Mouse (Mus musculus) megakaryocyte, embryonic 14.5 days (primary cell): ENCODE results near the gene Plet1. TPM values are rescaled to one million over a fixed set of nuclear protein-coding genes. Genes with fewer than 3 reads are reported as not detected.
A peak's percentile ranks its signal among the peaks of the same experiment; 100 is the strongest.

ENCODE experiments used
- H3K27me3 ChIP-seq: replicated peaks from 2 replicates; pipeline ENCODE3; 2012; ENCODE audit warnings: inconsistent platforms
- H3K36me3 ChIP-seq: replicated peaks from 2 replicates; pipeline ENCODE3; 2012; ENCODE audit warnings: low read length, inconsistent platforms, mixed read lengths
- H3K4me1 ChIP-seq: 2 replicates; pipeline ENCODE4 v1.6.1; 2012; ENCODE audit warnings: inconsistent platforms
- H3K4me3 ChIP-seq: replicated peaks from 2 replicates; pipeline ENCODE3; 2012; ENCODE audit warnings: moderate library complexity, mild to moderate bottlenecking, inconsistent platforms
- H3K9me3 ChIP-seq: 2 replicates; pipeline ENCODE4 v1.6.1; 2012; ENCODE audit warnings: inconsistent platforms
- FLI1 ChIP-seq: IDR thresholded peaks from 2 replicates; pipeline ENCODE4 v1.6.1; 2012; ENCODE audit warnings: low read length, inconsistent platforms, mixed read lengths
- GATA1 ChIP-seq: IDR thresholded peaks from 3 replicates; pipeline ENCODE4 v1.6.1; 2012; ENCODE audit warnings: mixed read lengths, low read length, inconsistent platforms, borderline replicate concordance
- polyA plus RNA-seq: library from polyadenylated mRNA; stranded (reverse); fragments of >175 nt; gene quantifications from 2 replicates; pipeline ENCODE4 v1.2.3, GENCODE M21; 2012; ENCODE audit warnings: low replicate concordance; ENCODE audit not compliant: insufficient read depth

Plet1 gene
- polyA plus RNA-seq, 1 experiment = not detected

- TF ChIP-seq GATA1 (no peak), FLI1 (no peak)
- Histone ChIP-seq H3K4me3 (no peak overlapping the region), H3K9me3 (no peaks in the 10 kb centered on the region), H3K36me3 (no peaks in the 10 kb centered on the region), H3K27me3 (no peaks in the 10 kb centered on the region), H3K4me1 (peaks cover 28% of the 10 kb centered on the region)
Measured at GRCm38 (mm10) chr9:50491531-50492045, 2.7 kb upstream of the Plet1 start.

- no peaks in the 10 kb centered on the region for H3K27me3 ChIP-seq
- peaks cover 35% of the 10 kb centered on the region for H3K4me1 ChIP-seq
- H3K36me3 ChIP-seq = no peaks in the 10 kb centered on the region
- no peak overlapping the region for H3K4me3 ChIP-seq
- H3K9me3 ChIP-seq = no peaks in the 10 kb centered on the region
- no peak for TF ChIP-seq FLI1
- TF ChIP-seq GATA1 = no peak
Measured at GRCm38 (mm10) chr9:50493777-50494176, 548 bp upstream of the Plet1 start.

- no peaks in the 10 kb centered on the region for H3K36me3 ChIP-seq
- peak overlapping the region; percentile 56 for H3K4me3 ChIP-seq
Measured at GRCm38 (mm10) chr9:50495405-50496150, 1.3 kb downstream of the Plet1 start.

GRCm38 (mm10) chr9:50496151-50496505 is 1.8 kb downstream of the Plet1 start:
- Histone ChIP-seq H3K27me3 (peaks cover 3% of the 10 kb centered on the region), H3K36me3 (no peaks in the 10 kb centered on the region), H3K9me3 (no peaks in the 10 kb centered on the region), H3K4me1 (peaks cover 49% of the 10 kb centered on the region), H3K4me3 (peak overlapping the region; percentile 56)
- no peak for TF ChIP-seq GATA1
- no peak for TF ChIP-seq FLI1

More at GRCm38 (mm10) chr9:50495405-50496150, 1.3 kb downstream of the Plet1 start:
- Histone ChIP-seq H3K9me3 (no peaks in the 10 kb centered on the region), H3K27me3 (peaks cover 3% of the 10 kb centered on the region), H3K4me1 (peaks cover 43% of the 10 kb centered on the region)
- no peak for TF ChIP-seq FLI1
- no peak for TF ChIP-seq GATA1

GRCm38 (mm10) chr9:50496546-50496945 is 2.2 kb downstream of the Plet1 start:
- H3K4me3 ChIP-seq = no peak overlapping the region
- H3K27me3 ChIP-seq = peaks cover 3% of the 10 kb centered on the region
- peaks cover 49% of the 10 kb centered on the region for H3K4me1 ChIP-seq
- H3K9me3 ChIP-seq = no peaks in the 10 kb centered on the region
- TF ChIP-seq FLI1 = no peak
- TF ChIP-seq GATA1 = no peak
- H3K36me3 ChIP-seq = no peaks in the 10 kb centered on the region

- no peaks in the 10 kb centered on the region for H3K36me3 ChIP-seq
- H3K4me1 ChIP-seq = peaks cover 49% of the 10 kb centered on the region
- no peak overlapping the region for H3K4me3 ChIP-seq
- TF ChIP-seq GATA1 (no peak), FLI1 (no peak)
- peaks cover 3% of the 10 kb centered on the region for H3K27me3 ChIP-seq
- no peaks in the 10 kb centered on the region for H3K9me3 ChIP-seq
Measured at GRCm38 (mm10) chr9:50497076-50497475, 2.8 kb downstream of the Plet1 start.

GRCm38 (mm10) chr9:50497536-50497935 is 3.2 kb downstream of the Plet1 start:
- TF ChIP-seq FLI1 = no peak

GRCm38 (mm10) chr9:50498815-50499214 is 4.5 kb downstream of the Plet1 start:
- H3K4me3 ChIP-seq = peak overlapping the region; percentile 21
- TF ChIP-seq FLI1 (no peak), GATA1 (no peak)

More at GRCm38 (mm10) chr9:50497536-50497935, 3.2 kb downstream of the Plet1 start:
- Histone ChIP-seq H3K27me3 (peaks cover 3% of the 10 kb centered on the region), H3K4me1 (peaks cover 49% of the 10 kb centered on the region), H3K4me3 (no peak overlapping the region), H3K9me3 (no peaks in the 10 kb centered on the region), H3K36me3 (no peaks in the 10 kb centered on the region)

GRCm38 (mm10) chr9:50499781-50500180 is 5.5 kb downstream of the Plet1 start:
- TF ChIP-seq GATA1 = no peak
- no peak for TF ChIP-seq FLI1
- Histone ChIP-seq H3K36me3 (no peaks in the 10 kb centered on the region), H3K27me3 (peaks cover 6% of the 10 kb centered on the region), H3K4me1 (peaks cover 48% of the 10 kb centered on the region), H3K4me3 (peak overlapping the region; percentile 6), H3K9me3 (no peaks in the 10 kb centered on the region)

More at GRCm38 (mm10) chr9:50498815-50499214, 4.5 kb downstream of the Plet1 start:
- no peaks in the 10 kb centered on the region for H3K36me3 ChIP-seq
- H3K27me3 ChIP-seq = peaks cover 3% of the 10 kb centered on the region
- H3K4me1 ChIP-seq = peaks cover 46% of the 10 kb centered on the region
- no peaks in the 10 kb centered on the region for H3K9me3 ChIP-seq

GRCm38 (mm10) chr9:50500467-50500973 is 6.2 kb downstream of the Plet1 start:
- TF ChIP-seq GATA1 (no peak), FLI1 (no peak)
- peak overlapping the region; percentile 78 for H3K4me3 ChIP-seq
- H3K9me3 ChIP-seq = no peaks in the 10 kb centered on the region
- peaks cover 45% of the 10 kb centered on the region for H3K4me1 ChIP-seq
- no peaks in the 10 kb centered on the region for H3K36me3 ChIP-seq
- peaks cover 6% of the 10 kb centered on the region for H3K27me3 ChIP-seq
